Mouse (Mus musculus) layer of hippocampus, postnatal 25 days (tissue): ENCODE measurements around the gene Sestd1. TPM values are rescaled to one million over a fixed set of nuclear protein-coding genes. Genes with fewer than 3 reads are reported as not detected.

Experiments used
- DNase-seq, 2 experiments: peaks; one replicate each; pipeline ENCODE4 v3.0.0; 2022; ENCODE audit warnings: mixed read lengths in 2 of 2, low spot score in 1 of 2; ENCODE audit errors: extremely low spot score in 1 of 2
- total RNA-seq, 2 experiments: library from RNA; stranded (reverse); gene quantifications; 2 replicates each; pipeline ENCODE4 v1.2.3; 2021

The Sestd1 gene
- total RNA-seq, 2 experiments from 2014 or later = 37.3 to 45.0 TPM

DNA sequence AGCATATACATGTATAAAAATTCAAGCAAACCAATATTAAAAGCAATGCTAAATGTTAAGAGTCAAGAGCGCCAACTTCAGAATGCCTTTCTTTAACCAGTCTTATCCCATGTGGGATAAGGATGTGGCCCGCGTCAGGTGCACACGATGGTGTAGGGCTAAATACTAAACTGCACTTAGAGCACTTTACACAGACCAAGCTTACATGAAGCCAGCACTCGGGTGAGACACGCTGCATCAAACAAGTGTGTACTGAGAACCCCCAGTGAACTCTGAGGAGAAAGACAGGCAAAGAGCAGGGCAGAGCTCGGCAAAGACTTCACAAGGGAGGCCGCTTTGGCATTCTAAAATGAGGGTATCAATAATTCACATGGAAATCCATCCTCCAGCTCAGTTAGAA lies 129.1 kb downstream of the Sestd1 start:
- no peak for DNase-seq

DNA sequence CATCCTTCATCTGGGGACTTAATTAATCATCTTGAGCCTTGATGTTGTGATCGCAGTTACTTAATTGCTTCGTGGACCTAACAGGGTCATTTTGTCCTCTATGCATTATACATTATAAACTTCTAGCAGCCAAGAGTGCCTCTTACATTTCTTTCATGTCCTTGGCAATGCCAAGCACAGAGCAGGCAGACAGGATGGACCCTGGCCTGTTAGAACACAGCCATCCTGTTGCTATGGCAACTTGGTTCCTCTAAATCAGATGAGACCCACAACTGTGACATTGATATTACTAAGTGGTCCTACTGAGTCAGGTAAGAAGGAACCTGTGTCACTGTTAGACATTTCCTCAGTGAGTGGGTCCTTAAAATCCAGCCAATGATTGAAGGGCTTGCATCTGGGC lies 130.8 kb downstream of the Sestd1 start:
- DNase-seq = no peak

DNA sequence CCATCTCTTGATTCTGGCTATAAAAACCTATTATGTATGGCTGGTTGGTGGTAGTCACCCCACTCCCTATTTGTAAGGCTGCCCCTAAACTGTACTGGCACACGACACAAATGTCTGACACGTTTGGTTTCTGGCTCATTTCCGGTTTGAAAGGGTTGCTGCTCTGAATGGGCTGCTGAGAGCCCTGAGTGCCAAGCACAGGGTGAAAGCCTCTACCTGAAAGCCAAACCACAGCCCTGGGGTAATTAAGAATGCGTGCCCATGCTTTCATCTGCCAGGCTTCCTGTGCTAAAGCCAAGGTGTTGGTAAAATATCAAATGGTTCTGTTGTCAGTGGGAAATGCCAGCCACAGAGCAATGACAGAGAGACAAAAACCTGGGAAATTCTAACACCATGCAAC lies 132.2 kb downstream of the Sestd1 start:
- DNase-seq = no peak

DNA sequence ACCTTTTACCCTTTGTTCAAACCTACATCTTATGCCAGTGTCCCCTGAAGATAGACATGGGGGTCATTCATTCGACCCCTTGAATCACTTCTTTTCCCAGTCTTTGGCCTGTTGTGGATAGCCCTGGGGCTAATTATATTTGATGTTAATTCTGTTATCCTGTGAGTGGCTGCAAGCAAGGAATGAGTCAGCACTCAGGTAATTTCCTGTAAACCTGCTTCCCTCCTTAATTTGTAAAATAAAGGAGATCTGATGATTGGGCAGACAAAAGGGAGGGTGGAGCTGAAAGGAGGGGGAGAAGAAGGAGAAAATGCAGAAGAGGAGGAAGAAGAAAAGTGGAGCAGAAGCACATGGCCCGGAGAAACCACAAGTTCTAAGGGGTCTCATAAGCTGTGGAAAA lies 133.4 kb downstream of the Sestd1 start:
- DNase-seq = no peak

DNA sequence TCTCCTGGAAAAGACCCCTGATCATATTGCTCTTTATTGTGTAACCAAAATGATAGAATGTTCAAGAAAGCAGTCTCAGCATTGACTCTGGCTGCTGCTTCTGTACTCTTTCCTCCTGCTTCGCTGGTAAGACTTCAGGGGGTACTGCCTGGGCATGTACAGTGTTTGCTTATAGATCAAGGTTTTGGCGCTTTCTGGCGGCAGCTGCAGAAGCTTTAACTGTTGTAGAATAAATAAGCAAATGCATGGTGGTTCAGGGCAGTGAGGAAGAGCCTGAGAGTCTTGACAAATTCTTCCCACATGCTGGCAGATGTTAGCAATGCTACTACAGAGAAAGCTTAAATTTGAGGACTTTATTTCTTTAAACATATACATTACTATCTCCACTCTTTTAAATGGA lies 134.1 kb downstream of the Sestd1 start:
- no peak for DNase-seq

DNA sequence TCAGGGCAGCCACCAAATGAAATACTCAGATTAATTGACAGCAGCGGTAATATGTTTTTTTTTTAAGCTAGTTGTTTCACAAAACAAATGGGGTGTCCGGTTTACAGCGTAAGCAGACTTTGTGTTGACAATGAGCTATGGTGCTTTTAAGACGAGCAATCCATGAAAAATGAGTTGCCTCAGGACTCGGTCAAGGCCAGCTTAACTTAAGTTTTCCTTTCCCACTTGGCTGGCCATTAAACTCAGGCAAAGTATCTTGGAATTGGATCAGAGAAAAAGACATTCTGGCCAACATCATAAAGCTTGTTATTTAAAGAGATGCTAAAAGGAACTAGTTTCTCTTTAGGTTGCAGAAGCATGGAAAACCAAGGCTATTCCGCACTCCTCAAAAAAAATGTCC lies 136.9 kb downstream of the Sestd1 start:
- DNase-seq = no peak

DNA sequence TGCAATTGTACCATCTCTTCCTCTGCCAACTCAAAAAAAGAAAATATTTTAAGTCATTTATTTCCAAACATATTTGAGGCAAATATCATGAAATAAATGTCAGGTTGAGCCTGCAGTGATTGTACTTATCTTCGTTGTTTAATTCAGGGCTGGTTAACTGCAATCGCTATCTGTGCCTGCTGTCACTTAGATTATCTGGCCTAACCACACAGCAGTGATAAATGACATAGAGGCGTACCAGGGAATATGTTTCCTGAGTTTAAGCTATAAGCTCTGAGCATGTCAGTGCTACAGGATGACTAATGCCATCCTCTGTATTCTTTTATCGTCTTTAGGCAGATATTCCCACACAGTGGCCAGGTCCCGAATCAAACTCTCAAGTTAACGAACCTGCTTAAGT lies 141.5 kb downstream of the Sestd1 start:
- no peak for DNase-seq

DNA sequence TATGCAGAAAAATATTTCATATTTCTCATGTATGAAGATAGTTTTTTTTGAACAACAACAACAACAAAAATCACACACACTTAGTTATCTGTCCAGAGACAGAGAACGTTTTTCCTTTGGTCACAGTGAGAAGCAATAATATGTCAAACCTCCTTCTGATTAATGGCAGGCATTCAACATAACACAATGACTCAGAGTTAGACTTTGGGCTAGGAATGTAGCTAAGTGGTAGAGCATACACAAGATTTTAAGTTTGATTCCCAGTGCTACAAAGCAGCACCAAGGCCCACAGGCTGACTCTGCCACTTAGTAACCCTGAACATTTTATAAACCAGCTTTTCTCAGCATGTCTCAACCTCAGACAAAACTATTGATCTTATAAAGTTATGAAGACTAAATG lies 145.5 kb downstream of the Sestd1 start:
- DNase-seq = no peak

DNA sequence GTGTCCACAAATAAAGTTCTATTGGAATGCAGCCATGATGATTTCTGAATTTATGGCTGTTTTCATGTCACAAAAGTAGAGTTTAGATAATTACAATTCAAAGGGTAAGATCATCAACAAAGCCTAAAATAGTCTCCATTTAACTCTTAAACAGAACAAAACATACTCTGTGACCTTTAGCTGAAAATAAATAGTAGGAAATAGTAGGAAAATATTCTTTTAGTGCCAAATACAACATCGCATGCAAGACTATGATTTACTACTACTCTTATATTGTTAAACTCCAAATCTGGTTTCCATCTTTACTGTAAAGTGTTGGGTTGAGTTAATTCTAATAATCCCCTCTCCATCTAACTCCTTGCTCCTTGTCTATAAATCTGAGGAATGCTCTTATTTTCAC lies 147.0 kb downstream of the Sestd1 start:
- no peak for DNase-seq

Other genes starting within 250 kb of the Sestd1 start
- 10 to 100 TPM; 19.9 to 24.4 TPM for gene Ccdc141, start 110.0 kb downstream of the Sestd1 start, total RNA-seq